Mouse (Mus musculus) liver, postnatal 0 days (tissue): ENCODE results near the gene Agpat3.

ENCODE experiments used
- CTCF ChIP-seq: sonication (generic); IDR thresholded peaks from 2 replicates; pipeline ENCODE4 v1.5.1; 2016; ENCODE audit warnings: antibody characterized with exemption, low read depth
- EP300 ChIP-seq: IDR thresholded peaks from 2 replicates; pipeline ENCODE4 v1.6.1; 2016; ENCODE audit warnings: antibody characterized with exemption, low read depth, mild to moderate bottlenecking

DNA sequence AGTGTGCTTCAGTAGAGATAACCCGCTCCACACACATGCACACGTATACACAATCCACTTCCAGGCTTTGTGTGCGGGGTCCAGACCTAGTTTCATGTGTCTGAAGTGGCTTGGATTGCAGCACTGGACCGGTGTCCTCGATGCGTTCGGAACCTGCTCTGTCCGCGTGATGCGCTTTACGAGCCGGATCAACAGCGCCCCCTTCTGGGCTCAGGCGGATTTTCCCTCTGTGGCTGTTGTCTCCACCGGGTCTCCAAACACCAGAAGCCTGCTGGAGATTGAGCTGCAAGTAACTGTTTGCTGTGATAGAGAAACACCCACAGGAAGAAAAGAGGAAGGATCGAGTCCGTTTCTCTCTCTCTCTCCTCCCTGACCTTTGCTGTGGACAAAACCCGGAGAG is 39.8 kb upstream of the Agpat3 start:
- TF ChIP-seq EP300 (no peak), CTCF (peak; percentile 96)
